Mouse (Mus musculus) thymus, adult 2 months (tissue): ENCODE data around the gene Ppox.

ENCODE experiments used
- CTCF ChIP-seq: fragments of 200-500 bp; IDR thresholded peaks from 2 replicates; pipeline ENCODE4 v1.5.1; 2012; ENCODE audit warnings: mild to moderate bottlenecking, control low read depth, low read length, moderate library complexity, borderline replicate concordance; ENCODE audit not compliant: control insufficient read depth, poor library complexity, insufficient read depth; ENCODE audit errors: extremely low read depth
- POLR2A ChIP-seq: fragments of 200-500 bp; IDR thresholded peaks from 2 replicates; pipeline ENCODE4 v1.6.1; 2012; ENCODE audit warnings: mild to moderate bottlenecking, low read length, control low read depth, moderate library complexity; ENCODE audit not compliant: control insufficient read depth, poor library complexity, insufficient read depth; ENCODE audit errors: extremely low read depth

DNA sequence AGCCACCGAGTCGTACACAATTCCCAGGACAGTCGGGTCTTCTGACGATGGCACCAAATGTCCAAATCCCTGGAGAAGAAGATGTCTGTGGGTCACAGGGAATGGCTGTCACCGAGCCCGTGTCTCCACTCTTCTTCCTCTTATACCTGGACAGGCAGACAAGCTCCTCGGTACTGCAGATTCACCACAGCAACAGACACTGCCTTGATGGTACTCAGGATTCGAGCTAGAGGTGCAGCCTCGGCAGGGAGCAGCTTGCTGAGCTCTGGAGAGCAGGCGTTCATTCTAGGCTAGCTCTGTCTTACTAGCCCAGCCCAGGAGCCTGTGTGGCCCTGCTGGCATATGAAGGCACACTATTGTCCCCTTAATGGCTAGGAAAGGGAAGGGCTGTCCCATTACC, 3.2 kb downstream of the Ppox start:
- TF ChIP-seq CTCF (no peak), POLR2A (no peak)
